Mouse (Mus musculus): ENCODE data around the gene Slc39a11.

Slc39a11 gene

DNA sequence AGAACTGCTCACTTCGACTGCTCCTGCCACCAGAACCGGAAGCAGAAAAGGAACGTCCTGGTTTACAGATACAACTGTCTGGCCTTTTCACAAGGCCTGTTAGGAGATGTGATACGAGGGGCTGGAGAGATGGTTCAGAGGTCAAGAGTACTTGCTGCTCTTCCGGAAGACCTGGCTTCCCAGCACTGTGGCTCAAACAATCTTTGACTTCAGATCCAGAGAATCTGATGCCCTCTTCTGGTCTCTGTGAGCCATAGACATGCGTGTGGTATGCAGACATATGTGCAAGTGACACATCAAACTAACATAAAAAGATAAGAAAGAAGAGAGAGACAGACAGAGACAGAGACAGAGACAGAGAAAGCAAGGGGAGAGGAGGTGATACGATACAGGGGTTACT, 17.6 kb downstream of the Slc39a11 start:
- no peak for DNase-seq (ENCODE audit: low read depth)

DNA sequence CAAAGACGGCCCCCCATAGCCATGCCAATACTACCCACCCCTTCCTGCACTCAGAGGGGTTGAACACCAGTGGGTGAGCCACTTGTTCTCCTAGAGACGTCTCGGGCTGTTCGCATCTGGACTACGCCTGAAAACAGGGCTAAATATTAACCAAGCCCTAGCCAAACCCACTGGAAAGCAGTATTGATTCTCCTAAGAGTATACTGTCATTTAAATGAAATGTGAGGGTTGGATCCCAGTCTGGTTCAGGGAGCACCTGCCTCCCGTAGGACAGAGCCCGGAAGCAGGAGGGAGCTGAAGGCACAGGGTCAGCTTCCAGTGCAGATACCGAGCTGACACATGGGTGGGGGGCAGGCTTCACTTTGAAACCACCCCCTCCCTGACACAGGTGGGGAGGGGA, 18.0 kb downstream of the Slc39a11 start:
- DNase-seq (ENCODE audit: low read depth), result no peak

DNA sequence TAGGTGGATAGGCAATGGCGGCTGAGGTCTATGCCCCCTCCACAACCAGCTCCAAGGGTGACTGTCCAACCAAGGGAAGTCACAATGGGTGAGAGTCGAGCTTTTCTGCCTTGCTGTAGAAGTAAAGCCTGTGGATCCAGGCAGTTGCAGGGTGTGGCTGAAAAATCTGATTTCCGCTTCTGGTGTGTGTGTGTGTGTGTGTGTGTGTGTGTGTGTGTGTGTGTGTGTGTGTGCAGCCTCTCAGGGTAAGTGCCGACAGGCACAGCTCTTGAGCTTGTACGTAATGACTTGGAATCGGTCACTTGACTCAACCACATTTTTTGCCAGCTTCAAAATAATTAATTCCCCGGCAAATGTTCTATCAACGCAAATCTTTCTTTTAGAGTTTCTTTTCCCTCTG, 18.6 kb downstream of the Slc39a11 start:
- DNase-seq (ENCODE audit: low read depth), result no peak

DNA sequence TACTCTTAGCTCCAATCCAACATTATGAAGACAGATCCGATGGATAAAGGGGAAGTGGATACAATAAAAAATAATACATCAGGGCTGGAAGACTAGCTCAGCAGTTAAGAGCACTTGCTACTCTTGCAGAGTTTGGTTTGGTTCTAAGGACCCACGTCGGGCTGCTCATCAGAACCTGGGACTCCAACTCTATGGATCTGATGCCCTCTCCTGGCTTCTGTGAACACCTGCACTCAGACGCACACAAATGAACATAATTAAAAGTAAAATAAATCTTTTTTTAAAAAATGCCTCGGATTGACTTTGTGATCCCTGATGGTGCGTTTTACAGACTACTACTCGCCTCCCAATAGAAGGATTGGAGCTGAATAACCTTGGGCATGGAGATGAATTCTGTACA, 19.2 kb downstream of the Slc39a11 start:
- DNase-seq (ENCODE audit: low read depth), result no peak

DNA sequence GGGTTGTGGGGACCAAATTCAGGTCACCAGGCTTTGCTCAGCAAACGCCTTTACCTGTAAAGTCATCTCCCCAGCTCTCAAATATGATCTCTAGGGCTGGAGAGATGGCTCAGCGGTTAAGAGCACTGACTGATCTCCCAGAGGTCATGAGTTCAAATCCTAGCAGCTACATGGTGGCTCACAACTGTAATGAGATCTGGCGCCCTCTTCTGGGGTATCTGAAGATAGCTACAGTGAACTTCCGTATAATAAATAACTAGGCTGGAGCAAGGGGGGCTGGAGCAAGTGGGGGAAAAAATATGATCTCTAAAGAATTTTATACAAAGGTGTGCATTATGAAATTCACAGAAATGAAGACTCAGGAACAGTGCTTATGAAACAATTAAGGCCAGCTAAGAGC, 22.1 kb downstream of the Slc39a11 start:
- DNase-seq (ENCODE audit: low read depth), result no peak

DNA sequence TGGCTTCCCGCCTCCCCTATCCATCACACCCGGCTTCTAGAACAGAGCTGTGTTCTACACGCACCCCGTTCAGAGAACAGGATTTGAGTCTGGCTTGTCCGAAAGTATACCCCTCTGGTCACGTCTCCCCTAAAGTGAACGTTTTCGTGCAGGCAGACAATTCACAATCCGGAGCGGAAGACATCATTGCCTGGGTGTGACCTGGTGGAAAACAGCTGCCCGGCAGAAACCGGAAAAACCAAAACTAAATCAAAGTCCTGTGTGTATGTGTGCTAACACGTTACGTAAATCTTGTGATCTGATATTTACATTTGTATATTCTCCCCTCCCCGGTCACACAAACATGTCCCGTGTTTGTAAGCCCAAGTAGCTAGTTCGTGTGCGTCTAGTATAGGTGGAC, 24.4 kb downstream of the Slc39a11 start:
- DNase-seq (ENCODE audit: low read depth), result no peak

DNA sequence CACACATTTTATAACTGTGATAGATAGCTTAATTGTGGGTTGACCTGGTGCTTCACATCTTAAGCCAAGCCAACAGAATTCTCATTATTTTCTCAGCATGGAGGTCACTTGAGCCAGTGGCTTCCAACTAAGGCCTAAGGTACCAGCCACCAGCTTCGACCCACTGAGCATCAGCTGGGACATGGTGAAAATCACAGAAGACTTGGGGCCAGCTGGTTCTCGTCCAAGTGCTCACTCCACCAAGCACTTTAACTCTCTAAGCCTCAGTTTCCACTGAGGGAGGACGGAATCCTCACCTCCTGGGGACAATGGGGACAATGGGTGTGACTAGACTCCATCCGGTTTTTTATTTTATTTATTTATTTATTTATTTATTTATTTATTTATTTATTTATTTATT, 27.9 kb downstream of the Slc39a11 start:
- DNase-seq (ENCODE audit: low read depth), result no peak

DNA sequence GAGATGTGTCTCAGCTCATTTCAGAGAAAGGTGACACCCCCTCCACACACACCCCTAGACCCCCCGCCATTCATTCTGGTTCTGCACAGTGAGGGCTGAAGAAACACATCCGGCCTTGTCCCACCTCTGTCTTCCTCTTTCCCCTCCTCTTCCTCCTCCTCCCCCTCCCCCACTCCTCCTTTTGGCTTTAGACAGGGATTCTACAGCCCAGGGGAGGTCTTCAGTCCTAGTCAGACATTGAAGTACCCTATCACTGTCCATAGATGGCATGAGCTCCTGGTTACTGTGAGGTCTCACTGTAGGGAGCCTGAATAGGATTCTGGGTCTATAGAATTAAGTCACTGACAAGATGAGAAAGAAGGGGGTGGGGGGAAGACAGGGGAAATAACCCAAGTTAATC, 28.9 kb downstream of the Slc39a11 start:
- DNase-seq (ENCODE audit: low read depth), result no peak

DNA sequence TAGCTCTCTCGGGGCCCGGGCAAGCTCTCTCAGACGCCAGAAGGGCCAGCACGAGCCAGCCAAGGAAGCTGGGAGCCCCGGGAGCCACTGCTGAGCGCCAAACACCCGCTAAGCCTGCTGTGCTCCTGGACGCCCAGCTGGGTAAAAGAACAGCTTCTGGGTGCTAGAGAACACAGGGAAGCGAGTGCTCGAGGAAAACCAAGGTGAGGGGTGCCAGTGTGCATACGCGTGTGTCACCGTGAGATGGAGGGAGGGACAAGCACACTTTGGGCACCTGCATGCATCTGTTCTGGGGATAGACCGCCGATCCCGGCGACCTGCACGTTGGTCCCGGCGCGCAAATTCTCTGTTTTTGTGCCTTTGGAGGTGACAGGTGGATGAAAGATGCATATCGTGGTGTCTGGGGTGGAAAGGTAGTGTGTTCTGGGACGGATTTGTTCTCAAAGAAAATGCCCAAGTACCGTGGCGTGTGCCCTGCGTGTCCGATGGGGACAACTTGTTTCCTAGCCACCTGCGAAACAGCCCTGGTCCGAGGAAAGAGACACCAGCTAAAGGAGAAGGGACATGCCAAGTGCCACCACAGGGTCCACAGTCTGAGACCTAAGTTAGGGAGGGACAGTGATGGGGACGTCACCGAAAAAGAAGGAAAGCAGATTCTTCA, 30.3 kb downstream of the Slc39a11 start:
- no peak for DNase-seq (ENCODE audit: low read depth)

DNA sequence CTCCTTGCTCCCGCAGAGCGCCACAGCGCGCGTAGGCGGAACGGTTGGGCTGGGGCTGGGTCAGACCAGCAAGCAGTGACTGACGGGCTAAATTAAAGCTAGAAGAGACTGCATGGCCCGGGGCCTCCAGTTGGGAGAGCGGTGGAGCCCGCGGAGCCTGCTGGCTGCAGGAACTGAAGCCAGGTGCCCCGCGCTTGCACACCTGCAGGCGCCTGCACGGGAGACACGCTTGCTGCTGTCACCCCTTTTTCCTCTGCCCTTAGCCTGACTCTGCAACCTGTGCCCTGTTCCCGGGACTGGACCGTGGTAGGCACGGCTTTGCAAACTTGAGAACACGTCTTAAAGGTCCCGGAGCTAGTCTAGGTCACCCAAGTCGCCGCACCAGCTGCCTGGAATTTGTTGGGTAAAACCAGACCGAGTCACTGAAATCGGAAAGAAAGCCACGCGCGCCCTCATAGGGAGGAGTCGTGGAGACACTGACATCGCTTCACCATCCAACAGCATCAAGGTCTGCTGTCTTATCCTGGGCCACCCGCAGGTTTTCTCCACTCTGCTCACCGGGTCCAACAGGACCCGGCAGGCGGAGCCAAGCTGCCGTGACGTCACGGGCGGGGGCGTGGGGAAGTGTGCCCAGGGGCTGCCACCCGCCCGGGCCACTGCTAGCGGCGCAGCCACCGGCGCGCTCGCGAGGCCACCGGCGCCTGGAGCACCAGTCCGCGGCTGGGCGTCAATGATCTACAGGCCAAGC, 31.0 kb downstream of the Slc39a11 start, which contains the start of gene Sstr2:
Gene Sstr2, plus strand, starts transcription at position 671 of the 748 bp plus-strand sequence.
- DNase-seq (ENCODE audit: low read depth), result no peak

DNA sequence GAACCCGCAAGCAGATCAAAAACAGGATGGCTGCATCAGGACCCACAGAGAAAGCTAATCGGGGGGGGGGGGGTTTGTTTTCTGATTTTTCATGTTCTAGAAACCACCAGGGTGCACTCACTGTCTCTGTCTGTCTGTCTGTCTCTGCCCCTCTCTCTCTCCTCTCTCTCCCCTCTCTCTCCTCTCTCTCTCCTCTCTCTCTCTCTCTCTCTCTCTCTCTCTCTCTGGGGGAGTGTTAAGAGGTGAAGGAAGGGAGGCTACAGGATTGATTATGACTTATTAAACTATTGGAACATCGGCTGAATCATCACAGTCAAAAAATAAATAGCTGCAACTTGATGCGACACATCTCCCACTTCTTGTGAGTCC, 31.6 kb downstream of the Slc39a11 start:
- no peak for DNase-seq (ENCODE audit: low read depth)

DNA sequence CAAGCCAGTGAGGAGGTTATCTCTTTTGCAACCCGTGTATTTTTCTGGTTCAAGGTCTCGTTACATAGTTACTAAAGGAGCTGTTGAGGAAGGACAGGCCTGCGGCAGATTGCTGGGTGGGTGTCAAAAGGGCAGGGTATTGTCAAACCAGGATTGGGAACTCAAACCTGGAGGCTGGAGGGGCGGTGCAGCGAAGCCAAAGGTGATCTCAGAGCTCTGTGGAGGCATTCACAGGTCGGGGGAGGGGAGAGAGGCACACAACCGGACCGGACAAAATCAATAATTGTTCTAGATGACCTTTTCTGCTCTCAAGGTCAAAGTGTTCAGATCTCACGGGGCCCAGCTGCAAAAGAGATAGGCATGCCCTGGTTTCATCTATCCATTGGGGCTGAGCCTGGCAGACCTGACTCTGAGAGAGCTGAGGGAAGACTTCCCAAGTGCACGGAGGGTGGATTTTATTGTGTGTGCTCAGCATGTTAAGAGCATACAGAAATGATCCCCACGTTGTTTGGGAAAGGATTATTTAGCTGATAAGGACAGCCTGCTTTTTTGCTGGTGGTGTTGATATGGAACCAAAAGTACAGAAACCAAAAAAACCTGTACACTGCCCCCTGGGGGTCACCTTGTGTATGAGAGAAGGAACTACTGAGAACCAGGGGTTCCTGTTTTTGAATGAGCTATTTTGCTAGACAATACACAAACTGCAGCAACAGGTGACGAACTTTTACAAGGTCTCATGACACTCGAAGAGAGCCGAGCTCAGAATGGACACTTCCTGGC, 32.6 kb downstream of the Slc39a11 start:
- peak; percentile 57 for DNase-seq (ENCODE audit: low read depth)

DNA sequence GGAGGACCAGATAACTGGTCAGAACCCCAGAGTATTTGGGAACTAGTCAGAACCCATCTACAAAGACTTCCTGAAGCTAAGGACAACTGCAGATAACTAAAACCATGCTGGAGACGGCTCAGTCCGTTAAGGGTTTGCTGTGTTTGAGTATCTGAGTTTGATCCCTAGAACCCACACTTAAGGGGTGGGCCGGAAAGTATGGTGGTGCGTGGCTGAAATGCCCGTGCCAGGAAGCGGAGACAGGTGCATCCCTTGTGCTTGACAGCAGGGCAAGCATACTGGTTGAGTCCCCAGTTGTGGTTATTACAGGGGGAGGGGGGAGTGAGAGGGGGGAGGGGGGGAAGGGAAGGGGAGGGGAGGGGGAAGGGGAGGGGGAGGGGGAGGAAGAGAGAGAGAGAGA, 35.4 kb downstream of the Slc39a11 start:
- DNase-seq (ENCODE audit: low read depth), result no peak

DNA sequence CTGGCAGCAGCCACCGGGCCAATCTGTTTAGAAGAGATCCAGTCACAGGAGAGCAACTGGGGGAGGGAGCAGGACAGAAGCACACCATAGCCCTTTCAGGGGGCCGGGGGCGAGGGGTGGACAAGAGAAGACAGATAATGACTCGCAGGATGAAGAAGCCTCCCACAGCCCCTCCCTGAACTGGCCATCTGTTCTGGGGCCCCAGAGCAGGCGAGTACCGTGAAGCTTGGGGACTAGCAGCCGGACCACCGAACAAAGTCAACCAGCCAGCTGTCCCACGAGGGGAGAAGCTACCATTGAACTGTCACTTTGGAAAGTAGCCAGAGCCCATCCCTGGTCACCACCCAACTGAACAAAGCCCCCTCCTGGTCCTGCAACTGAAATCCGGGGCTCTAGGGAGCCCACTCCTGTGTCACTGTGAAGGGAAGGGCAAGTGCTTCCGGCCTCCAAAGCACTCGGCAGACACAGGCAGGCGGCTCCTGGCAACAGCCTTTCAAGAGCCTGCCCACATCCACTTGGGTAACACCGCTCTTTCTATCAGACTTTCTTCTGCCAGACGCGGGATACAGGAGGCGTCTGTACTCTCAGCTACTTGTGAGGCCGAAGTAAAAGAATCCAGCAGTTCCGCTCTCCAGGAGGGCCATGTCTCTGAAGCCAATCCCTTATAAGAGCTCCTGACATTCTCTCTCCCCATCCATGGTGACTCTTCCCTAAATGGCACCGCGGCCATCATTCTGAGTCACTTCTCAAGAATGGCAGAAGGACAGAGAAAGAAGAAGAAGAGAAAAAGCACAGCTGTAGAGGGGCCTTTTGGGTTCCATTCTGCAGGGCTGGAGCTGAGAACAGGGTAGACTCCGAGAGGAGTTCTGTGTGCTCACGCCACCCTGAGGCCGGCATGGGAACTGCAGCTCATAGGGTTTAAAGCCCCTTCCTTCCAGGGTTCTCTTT, 37.9 kb downstream of the Slc39a11 start:
- peak; percentile 22 for DNase-seq (ENCODE audit: low read depth)

DNA sequence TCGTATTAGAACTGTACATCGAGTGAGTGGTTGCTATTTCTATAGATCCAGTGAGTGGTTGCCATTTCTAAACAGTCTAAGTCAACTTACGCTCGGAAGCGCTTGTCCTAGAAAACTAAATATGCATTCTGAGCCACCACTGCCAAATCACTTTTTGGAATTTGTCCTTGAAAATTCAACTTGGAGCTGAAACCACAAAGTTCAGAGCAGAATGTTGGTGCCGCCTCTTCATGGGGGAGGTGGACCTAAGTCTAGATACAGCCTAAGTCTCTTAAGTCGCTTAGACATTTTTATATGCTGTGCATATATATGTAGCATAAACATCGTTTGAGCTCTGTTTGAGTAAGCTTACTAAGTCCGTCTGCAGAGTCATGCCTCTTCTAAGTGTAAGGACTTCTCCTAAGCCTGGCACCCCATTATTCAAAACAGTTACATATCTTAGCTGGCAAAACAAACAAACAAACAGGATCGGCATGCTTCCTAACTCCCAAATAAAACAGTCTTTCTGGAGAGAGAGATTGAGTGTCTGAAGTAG, 38.7 kb downstream of the Slc39a11 start:
- DNase-seq (ENCODE audit: low read depth), result no peak

DNA sequence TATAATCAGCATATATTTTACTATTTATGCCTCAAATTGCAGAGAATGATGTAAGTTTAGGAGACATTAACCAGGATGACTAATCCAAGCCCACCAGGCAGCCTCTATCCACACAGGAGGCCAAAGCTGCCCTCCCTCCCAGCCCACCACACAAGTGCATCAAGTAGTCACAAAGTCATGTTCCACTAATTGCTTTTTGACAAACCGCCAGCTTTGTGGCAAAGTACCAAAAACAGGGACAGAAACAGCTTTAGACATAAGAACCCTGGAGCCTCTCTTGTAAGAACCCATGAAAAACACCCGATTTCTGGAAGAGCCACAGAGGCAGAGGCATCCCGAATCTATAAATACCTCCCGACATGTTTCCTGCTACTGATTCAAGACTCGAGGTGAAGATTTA, 39.6 kb downstream of the Slc39a11 start:
- DNase-seq (ENCODE audit: low read depth), result no peak

DNA sequence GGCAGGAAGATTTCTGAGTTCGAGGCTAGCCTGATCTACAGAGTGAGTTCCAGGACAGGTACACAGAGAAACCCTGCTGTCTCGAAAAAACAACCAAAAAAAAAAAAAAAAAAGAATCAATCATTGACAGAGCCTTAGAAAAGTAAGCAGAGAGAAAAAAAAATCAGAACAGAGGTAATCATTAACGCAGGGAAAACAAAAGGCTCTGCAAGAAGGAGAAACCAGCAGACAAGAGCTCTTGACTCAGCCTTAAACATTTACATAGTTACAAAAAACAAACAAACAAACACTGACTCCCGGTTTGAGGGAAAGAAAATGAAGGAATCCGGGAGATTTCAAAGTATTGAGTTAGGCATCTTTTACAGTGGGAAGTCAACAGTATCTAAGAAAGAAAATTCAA, 40.3 kb downstream of the Slc39a11 start:
- DNase-seq (ENCODE audit: low read depth), result no peak

DNA sequence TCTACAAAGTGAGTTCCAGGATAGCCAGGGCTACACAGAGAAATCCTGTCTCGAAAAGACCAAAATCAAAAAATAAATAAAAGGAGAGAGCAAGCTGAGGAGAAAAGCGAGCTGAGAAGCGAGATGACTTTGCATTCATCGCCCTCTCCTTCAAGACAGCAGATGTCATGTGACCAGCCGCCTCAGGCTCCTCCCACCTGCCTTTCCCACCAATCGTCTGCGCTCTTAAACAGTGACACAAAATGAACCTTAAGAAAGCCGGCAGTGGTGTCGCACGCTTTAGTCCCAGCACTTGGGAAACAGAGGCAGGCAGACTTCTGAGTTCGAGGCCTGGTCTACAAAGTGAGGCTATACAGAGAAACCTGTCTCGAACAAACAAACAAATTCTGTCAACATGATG, 42.3 kb downstream of the Slc39a11 start:
- no peak for DNase-seq (ENCODE audit: low read depth)

DNA sequence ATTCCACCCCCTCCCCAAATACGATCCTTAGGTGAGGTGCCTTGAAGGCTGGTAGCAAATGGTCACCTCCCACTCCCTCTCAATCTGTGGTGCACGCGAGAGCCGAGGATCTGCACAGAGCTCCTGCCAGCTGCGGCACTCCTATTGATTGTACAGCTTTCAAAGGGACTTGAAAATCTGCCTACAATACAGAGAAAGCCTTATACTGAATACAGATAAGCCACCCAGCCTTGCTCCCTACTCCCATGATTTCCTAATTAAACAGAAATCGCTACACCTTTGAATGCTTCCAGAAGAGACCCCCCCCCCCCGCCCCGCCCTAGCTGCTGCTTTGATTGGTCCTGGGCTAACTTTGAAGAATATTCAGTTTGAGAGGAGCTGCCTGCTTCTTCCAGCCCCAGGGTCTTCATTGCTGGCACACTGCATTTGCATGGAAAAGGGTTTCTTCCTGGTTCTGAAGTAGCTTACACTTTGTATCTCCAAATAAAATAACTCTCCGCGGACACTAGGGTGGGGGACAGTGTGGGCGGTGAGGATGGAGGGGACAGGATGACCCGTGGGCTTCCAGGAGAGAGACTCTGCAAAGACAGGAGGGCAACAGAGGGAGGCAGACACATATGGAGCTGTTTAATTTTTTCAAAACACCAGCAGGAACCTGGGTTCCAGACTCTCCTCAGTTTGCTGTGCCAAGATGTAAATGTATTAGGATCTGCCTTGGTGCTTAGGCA, 48.1 kb downstream of the Slc39a11 start:
- no peak for DNase-seq (ENCODE audit: low read depth)

DNA sequence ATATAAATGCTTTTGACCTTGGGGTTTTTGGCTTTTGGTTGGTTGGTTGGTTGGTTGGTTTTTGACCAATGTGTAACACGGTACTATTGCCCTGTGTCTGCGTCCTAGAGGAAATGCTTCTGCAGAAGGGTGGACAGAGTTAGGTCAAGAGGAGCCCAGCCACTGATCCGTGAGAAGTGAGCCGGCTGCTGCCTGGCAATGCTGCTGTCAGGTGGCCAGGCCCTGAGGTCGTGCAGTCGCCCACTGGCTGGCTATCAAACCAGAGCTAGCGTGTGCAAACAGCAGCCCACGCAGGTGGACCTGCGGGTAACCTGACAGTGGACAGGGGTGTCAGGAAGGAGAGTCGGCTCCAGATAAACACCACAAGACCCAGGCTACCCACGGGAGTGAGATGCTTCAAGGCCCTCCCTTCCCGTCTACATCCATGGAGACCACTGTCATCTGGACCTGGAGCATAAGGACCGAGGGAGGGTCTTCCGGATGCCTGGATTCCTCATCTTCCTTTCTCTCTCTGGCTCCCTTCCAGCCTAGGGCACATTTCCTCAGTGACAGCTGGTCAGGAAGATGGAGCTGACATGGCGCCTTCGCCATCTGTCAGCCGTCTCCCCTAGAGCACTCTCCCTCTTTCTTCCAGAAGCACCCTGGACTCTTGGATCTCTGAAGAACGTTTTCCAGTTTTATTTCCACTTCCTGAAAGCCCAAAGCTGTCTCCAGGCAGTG, 49.2 kb downstream of the Slc39a11 start:
- no peak for DNase-seq (ENCODE audit: low read depth)
